Mouse (Mus musculus): ENCODE results near the gene Topors. TPM values are rescaled to one million over a fixed set of nuclear protein-coding genes. Genes with fewer than 3 reads are reported as not detected.
A peak's percentile ranks its signal among the peaks of the same experiment; 100 is the strongest.
"Not testable (repeated sequence)": the region's sequence is repeated elsewhere in the genome, so short reads cannot be mapped to it uniquely, and the experiment has no call there.

Topors gene
- total RNA-seq (2021) = 10 to 100 TPM; 12.1 to 12.3 TPM
- long read RNA-seq, experiment 1, transcript Topors-201 (3 exons, 3,856 nt) = major isoform, 8 of 14 reads
- long read RNA-seq, experiment 1, partial matches to known transcripts = 3 of 14 reads
- long read RNA-seq, experiment 1, other reads (novel, unspliced or antisense) = 3 of 14 reads
- long read RNA-seq, experiment 2, transcript Topors-201 (3 exons, 3,856 nt) = major isoform, 10 of 14 reads
- long read RNA-seq, experiment 2, partial matches to known transcripts = 4 of 14 reads
- long read RNA-seq, experiment 2, other reads (novel, unspliced or antisense) = 0 of 14 reads

DNA sequence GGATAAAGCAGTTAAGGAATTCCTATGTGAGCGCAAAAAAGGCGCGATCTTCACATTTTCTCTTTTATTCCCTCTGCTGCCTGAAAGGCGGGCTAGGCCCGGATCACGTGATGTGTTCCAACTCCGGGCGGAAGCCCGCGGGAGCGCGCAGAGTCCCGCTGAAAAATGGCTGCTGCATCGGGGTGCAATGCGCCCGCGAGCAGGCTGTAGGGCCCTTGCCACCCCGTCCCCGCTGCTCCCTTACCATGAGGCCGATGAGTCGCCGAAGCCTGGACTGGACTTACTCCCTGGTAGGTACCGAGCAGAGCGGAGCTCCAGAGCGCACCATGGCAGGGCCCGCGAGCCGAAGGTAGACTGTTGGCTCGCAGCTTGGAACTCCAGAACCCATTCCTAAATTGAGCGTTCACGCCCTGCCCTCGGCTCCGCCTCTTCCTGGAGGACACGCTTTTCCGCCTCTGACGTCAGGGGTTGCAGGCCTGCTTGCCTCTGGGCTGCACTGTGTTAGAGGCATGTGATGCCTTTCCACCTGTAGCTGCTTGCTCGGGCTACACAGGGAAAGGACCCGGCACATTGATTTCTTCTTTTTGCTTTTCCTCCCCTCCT lies at the start of gene Topors, which contains the start of gene Smim27:
Gene Topors (minus strand): TSS at position 421 of the 603 bp plus-strand sequence.
Gene Smim27 (plus strand): TSS at position 150 of the 603 bp plus-strand sequence.
- intact Hi-C loops (cut with DNase I) = loop anchor here (5.0 kb wide), 1 partner anchor 37 kb away; no protein-coding TSS in a partner anchor
- DNase-seq = peak; percentile 93 to 96

DNA sequence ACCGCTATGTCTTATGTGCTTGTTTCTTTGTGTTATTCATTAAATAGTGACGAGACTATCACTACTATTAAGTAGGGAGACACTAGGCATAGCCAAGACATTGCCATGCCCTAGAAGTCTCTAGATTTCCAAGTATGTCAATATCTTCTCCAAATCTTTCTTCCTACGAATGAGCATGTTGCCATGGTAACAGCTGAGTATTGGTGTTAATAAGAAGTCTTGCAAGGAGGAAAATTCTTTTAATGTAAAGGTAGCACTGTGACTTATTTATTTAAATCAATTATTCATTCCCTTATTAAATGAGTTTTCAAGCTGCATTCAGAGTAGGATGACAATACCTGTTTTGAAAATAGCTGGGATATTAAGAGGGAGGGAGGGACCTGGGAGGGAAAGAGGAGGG lies 47.8 kb upstream of the Topors start:
- intact Hi-C loops (cut with DNase I) = no loop called here
- no peak for DNase-seq

DNA sequence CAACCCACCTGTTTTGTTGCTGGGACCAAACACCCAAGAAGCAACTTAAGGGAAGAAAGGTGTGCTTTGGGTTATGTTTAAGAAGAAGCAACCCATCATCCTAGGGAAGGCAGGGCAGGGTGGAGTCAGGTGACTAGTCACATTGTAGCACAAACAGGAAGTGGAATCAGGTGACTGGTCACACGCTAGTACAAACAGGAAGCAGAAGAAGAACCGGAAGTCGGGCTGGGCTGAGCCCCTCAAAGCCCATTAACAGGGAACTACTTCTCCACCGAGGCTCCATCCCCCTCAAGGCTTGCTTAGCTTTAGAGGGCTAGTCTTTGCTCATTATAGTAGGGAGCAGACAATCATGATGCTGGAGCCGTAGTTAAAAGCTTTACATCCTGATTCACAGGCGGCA lies 43.4 kb upstream of the Topors start:
- DNase-seq = no peak
- intact Hi-C loops (cut with DNase I) = no loop called here

DNA sequence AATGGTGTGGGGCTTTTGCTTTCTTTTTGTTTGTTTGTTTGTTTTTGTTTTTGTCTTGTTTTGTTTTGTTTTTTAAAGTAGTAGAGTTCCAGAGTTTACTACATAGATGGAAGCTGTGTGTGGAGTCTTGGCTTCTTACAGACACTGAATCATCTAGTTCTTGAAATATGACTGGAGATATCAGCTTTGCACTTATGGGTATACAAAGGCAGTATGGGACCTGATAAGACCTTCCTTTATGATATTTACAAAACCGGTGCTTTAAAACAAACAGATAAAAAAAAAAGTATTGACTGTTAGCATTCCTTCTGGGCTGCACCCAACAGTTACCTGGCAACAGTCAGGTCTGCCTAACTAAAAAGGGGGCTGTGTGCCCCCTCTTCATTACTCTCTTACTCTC lies 42.6 kb upstream of the Topors start:
- no peak for DNase-seq
- intact Hi-C loops (cut with DNase I) = no loop called here

DNA sequence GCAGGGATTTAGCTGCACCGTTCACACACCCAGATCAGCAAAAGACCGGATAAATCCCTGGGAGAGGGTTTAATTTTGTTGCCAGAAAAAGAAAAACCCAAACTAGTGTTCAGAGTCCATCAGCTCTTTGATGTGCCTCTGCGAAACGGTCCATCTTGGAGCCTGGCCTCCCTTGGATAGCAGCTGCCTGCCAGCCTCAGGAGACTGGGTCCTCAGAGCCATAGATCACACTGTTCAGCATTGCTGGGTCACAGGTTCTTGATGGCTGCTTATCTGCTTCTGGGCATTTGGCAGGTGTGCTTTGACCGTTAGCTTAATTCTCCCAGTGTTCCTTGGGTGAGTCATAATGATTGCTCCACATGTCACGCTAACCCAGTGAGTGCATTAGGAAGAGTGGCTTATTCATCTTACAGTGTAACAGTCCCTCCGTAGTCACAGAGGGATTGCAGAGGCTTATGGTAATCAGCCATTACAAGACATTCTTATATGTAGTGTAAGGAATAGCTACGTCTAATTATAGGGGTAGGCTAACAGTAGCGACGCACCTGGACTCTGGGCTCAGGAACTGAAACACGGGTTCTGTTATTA lies 41.2 kb upstream of the Topors start:
- DNase-seq = no peak
- intact Hi-C loops (cut with DNase I) = no loop called here

DNA sequence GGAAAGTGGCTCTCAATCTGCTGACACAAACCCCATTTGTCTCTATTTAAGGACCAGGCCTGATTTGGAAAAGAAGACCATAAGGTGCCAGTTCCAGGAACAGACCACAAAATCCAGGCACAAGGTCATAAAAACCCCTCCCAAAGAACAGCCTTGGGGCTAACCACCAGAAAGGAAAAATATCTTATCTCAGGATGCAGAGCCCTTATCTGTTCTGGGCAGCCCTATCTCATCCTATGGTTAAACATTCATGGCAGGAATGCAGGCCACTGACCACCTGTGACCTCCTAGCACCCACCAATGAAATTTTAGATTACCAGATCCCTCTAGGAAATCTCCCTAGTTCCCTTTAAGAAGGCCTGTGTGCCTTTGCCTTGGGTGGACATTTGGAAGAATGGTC lies 40.0 kb upstream of the Topors start:
- intact Hi-C loops (cut with DNase I) = no loop called here

DNA sequence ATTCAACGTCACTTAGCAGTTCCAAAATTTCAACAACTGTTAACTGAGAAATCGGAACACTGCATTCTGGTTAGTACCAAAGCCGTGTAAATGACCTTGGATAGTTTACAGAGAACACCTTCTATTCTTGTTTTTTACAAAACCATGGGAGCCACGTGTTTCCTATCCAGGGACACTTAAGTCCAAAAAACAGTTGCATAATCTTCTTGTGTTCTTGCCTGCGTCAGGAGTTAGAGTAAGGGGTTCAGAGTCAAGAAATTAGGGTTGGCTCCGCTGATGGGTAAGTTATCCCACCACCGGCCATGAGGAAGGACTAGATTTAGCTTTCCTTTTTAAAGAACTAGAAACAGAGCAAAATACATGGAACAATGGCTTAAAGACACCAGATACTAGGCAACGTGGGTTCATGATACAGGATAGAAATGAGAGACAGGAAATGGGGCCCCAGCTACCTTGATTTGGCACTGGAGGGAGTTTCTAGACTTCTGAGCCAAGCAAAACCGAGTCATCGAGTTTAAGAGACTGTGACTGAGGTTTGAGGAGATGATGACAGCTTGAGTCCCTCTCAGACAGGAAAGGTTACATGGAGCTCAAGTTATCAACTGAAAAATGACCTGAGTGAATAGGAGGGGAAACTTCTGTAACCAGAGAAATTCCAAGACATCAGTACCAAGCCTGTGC lies 32.9 kb upstream of the Topors start:
- no peak for DNase-seq
- intact Hi-C loops (cut with DNase I) = no loop called here

More for the DNA sequence above, 40.0 kb upstream of the Topors start:
- DNase-seq = no peak

DNA sequence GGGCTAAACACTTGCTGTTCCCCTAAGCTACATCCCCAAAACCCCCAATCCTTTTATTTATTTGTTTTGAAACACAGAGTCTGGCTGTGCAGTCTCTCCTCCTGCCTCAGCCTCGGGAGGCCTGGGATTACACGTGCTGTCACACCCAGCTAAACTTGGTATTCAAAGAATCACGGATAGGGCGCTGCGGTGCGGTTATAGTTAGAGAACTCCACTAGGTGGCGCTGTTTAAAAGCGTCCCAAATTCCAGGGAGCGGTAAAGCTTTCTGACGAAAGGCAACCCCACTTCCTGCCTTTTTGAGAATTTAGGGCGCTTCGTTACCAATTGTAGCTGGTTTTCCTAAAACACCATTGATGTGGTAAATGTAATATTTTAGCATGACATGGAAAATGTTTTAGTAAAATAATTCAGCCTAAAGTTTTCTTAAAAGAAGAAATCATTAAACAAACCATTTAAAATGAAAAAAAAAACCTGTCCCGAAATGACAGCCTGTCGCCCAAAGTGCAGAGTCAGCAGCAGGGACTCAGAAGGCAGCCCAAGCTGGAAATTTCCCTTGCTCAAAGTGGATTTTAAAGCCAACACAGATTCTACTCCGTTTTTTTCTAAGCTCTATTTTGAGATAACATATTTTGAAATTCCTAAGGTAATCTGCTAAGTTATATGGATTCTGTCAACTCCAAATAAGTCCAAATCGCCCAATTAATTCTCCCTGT lies 31.6 kb upstream of the Topors start:
- intact Hi-C loops (cut with DNase I) = loop anchor here (1.0 kb wide), 1 partner anchor 381 kb away; no protein-coding TSS in a partner anchor
- DNase-seq = peak; percentile 69 to 81

DNA sequence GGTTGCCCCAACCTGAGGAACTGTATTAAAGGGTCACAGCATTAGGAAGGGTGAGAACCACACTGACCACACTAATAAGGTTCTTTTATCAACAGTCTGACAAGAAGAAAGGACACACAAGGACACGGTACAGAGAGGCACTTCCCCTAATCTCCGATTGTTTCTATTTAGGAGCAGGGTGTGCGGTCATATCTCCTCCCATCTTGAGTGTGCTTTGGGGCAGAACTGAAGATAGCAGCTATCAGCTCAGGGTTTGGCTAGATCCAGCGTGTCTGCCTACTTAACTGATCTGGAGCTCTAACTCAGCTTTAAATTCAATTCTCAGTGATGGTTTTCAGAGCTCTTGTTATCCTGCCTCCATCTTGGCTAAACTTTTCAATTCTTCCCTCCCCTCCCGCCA lies 29.5 kb upstream of the Topors start:
- no peak for DNase-seq
- intact Hi-C loops (cut with DNase I) = no loop called here

DNA sequence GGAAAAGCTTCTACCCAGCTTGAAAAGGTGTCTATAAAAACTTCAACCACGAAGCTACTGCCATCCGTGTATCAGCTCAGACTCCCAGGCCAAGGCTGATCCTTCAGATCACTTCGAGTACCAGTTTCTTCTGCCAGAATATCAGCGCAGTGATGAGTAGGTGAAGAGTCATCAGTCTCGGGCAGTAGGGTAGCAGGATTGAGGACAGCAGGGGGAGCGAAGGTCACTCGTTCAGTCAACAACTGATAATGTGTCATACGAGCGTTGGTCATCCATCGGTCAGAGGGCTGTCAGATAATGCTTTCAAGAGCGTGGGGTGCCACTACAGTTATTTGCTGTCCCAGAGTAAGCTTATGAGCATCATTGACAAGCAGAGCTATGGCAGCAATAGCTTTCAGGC lies 21.9 kb upstream of the Topors start:
- intact Hi-C loops (cut with DNase I) = not testable (repeated sequence)

DNA sequence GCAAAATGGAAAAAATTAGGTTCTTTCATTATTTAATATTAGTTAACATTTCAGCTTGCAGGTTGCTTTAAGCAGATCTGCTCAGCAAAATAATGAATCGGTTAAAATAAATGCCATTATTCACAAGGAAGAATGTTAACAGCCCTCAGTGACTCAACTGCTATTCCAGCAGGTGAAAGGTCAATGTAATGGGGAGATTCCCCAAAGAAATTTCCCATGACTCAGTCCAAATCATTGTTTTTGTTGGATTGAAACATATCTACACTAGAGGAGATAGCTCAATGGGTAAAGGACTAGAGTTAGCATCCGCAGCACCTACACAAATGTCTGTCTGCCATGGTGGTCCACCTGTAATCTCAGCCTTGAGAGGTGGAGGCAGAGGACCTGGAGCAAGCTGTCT lies 19.4 kb upstream of the Topors start:
- intact Hi-C loops (cut with DNase I) = loop anchor here (5.0 kb wide), 1 partner anchor 72 kb away; no protein-coding TSS in a partner anchor
- DNase-seq = no peak

More for the DNA sequence above, 21.9 kb upstream of the Topors start:
- DNase-seq = not testable (repeated sequence)

DNA sequence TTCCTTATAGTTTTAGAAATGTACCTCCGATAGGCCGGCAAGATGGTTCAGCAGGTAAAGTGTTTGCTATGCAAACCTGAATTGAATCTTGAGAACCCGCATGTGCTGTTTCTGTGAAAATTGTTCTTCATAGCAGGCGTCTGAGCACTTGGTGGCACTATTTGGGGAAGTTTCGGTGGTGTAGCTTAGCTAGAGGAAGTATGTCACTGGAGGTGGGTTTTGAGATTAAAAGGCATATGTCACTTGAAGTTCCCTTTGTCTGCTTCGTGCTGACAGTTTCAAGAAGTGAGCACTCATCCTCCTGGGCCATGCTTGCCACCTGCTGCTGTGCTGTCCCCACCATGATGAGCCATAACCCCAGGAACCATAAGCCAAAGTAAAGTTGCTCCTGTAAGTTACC lies 17.8 kb upstream of the Topors start:
- intact Hi-C loops (cut with DNase I) = loop anchor here (2.0 to 5.0 kb wide), 2 partner anchors 70 to 105 kb away; no protein-coding TSS in a partner anchor
- DNase-seq = no peak

DNA sequence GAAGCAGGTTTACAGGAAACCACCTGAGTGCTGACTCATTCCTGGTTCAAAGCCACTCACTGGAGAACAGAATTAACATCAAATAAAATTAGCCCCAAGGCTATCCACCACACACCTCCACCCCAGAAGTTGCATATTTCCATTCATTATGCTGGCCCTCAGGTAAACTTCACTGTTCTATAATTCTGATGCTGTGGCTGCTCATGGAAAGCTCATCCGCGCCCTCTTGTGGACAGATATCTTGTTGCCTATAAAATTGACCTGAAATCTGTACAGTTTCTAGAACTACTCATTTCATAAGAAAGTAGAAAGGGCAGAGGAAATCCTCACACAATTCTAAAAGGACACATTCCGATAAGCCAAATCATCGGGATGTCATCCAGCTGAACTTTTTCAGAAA lies 15.9 kb upstream of the Topors start:
- DNase-seq = peak; percentile 64 to 79
- intact Hi-C loops (cut with DNase I) = loop anchor here (2.0 to 5.0 kb wide), 2 partner anchors 68 to 151 kb away; no protein-coding TSS in a partner anchor

DNA sequence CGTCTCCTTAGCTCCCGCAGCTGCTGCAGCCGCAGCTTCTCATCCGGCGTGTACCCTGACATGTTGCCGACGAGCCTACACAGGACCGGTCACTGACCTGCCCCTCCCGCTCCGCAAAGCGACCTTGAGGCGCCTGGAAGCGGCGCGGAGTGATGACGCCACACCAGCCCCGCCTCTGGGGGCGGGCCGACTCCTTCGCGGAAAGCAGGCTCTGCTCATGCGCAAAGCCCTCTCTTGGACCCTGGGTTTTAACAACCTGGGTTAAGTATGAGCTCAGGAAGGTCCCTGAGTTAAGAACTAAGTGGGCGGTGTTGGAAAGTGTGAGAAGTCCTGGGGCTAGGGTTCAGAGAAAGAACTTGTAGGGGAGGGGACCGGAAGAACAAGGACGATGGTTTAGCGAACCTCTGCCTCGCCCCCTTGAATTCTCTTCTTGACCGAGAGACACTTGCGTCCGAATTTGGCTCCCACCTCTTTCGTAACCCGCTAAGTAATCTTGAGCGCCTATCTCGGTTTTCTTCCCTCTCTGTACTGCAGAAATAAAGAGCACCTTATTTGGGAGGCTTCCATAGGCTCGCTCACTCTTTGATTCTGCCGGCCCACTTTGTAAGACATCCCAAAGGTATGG lies 9.7 kb upstream of the Topors start, which contains the start of gene Ndufb6:
Gene Ndufb6 (minus strand): TSS at position 146 of the 625 bp plus-strand sequence.
- intact Hi-C loops (cut with DNase I) = loop anchor here (5.0 kb wide), 1 partner anchor 37 kb away; no protein-coding TSS in a partner anchor
- DNase-seq = peak; percentile 96 to 99

DNA sequence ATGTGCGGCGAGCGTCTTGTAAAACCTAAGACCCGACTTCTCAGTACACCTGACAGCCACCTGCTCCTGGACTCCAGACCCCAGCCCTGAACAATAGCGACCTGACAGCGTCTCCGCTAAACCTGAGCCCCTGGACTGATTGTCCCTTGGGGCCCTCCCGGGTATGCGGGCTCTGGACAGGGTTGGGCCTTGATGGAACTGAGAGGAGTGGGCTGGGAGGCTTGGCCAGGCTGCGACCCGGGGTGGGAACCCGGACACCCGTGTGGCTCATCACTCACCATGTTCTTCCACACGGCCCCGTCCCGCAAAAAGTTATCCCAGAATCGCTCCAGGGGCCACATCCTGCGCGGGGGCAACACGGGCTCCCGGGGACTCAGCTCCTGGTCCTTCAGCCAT lies 9.2 kb upstream of the Topors start:
- no peak for DNase-seq
- intact Hi-C loops (cut with DNase I) = loop anchor here (5.0 kb wide), 1 partner anchor 37 kb away; no protein-coding TSS in a partner anchor

DNA sequence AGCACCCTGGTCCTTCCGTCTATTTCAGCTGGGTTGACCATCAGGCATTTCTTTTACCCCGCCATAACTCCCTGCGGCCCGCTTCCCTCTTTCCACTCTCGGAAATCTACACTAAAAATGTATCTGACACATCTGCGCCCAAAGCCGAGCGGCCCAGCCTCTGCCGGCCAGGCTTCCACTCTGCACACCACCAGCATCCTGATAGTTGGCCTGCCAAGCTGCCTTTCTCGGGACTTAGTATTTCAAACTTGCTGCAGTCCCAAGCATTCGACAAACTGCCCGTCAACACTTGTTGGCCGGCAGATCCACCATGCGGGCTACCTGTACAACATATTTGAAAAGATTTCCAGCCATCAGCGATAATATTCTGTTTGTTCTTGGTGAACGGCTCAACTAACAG lies 815 bp downstream of the Topors start:
- no peak for DNase-seq
- intact Hi-C loops (cut with DNase I) = loop anchor here (5.0 kb wide), 1 partner anchor 37 kb away; no protein-coding TSS in a partner anchor

DNA sequence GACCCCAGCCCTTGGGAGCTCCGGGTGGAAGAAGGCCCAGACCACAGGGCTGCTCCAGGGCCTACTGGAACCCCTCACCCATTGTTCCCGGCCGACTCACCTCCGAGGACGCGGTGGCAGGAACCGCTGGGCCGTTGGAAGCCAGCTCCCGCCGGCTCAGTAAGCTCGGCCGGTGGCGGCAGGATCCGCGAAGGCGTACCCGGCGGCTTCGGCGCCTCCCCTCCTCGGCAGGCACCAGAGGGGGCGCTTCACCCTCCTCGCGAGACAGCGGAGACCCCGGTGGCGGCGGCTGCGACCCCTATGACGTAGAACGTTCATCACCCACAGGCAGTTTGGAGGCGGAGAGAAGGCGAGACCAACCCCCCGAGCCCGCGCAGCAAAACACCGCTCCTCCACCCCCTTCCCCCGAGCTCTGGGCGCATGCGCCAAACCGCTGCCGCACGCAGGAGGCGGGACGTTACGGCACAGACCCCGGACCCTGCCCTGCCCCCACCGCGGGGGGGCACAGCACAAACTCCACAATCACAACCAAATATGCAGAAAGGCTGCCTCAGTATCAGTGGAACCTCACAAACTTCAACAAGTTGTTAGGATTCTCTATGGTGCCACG lies 1.3 kb downstream of the Topors start:
- DNase-seq = peak; percentile 94
- intact Hi-C loops (cut with DNase I) = loop anchor here (5.0 kb wide), 1 partner anchor 36 kb away; no protein-coding TSS in a partner anchor

DNA sequence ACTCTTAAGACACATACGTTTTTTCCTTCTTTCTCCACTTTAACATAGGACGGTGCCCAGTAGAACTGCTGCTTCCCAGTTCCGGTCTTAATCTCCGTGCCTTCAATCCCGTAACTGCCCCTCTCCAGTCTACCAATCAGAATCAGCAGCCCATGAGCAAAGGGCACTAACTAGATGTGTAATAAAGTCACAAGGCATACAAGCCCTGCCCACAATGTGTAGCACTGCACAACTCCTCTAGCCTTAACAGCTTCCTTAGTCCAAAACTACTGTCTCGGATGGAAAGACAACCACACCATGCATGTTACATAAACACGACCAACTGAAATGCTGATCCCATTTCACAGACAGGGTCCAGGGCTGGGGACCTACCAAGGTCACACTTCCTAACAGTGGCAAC lies 2.0 kb downstream of the Topors start:
- DNase-seq = no peak
- intact Hi-C loops (cut with DNase I) = loop anchor here (5.0 kb wide), 1 partner anchor 35 kb away; no protein-coding TSS in a partner anchor

DNA sequence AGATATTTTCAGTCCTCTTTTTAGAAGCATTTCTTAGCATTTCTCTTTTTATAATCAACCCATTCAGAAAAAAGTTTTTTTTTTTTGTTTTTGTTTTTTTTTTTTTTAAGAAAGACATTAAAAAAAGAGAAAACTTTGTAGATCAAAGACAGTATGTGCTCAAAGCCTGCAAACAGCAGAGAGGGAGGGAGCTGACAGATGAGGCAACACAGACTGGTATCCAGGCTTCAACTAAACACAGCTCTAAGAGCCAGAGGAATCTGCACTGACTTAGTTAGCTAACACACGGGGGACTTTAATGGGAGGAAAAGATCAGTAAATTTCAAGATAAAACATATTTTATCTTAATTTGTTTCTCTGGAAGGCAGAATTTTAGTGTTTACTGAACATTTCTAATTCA lies 5.3 kb downstream of the Topors start:
- DNase-seq = no peak
- intact Hi-C loops (cut with DNase I) = no loop called here
